In genomic region chr19:38223905-38224684, GRCm38 (mm10) we compare ENCODE assay signal across 8 mouse cellular contexts. TPM values are rescaled to one million over a fixed set of nuclear protein-coding genes. Genes with fewer than 3 reads are reported as not detected.
A peak's percentile ranks its signal among the peaks of the same experiment; 100 is the strongest.
DNase-seq lines count a peak whose midpoint lies in the region; ATAC-seq lines count a peak whose summit lies in the region.

TSS of gene Fra10ac1 (minus strand) at chr19:38224156.

- H3K4me3 ChIP-seq in heart, embryonic 13.5 days: peak within 1 kb of the TSS; percentile 86
- H3K4me3 ChIP-seq in liver, embryonic 13.5 days (replicated peaks): peak within 1 kb of the TSS; percentile 80
- peak within 1 kb of the TSS; percentile 72 for H3K4me3 ChIP-seq in stomach, embryonic 16.5 days (replicated peaks; ENCODE audit: low read length)

- peak within 1 kb of the TSS; percentile 89 for H3K27ac ChIP-seq in heart, embryonic 13.5 days (replicated peaks)
- peak within 1 kb of the TSS; percentile 66 for H3K27ac ChIP-seq in liver, embryonic 13.5 days
- H3K27ac ChIP-seq in stomach, embryonic 16.5 days (ENCODE audit: low read length): peak within 1 kb of the TSS; percentile 86

- DNase-seq in CD4-positive helper T cell, adult 2 months (ENCODE audit: low read depth, low spot score): peak; percentile 91
- peak; percentile 83 for DNase-seq in brain, embryonic 18.5 days (ENCODE audit: low read depth, low spot score)
- DNase-seq in kidney, postnatal 10 days: peak; percentile 94
- peak; percentile 73 for DNase-seq in liver, embryonic 13.5 days
- DNase-seq in neural tube, embryonic 10.5 days (ENCODE audit: extremely low spot score, low spot score): peak; percentile 94

- H3K4me2 ChIP-seq in heart, embryonic 13.5 days: peak within 1 kb of the TSS; percentile 81
- peak within 1 kb of the TSS; percentile 76 for H3K4me2 ChIP-seq in liver, embryonic 13.5 days
- H3K4me2 ChIP-seq in stomach, embryonic 16.5 days (ENCODE audit: low read depth, low read length): peak within 1 kb of the TSS; percentile 80

- H3K9ac ChIP-seq in heart, embryonic 13.5 days: peak within 1 kb of the TSS; percentile 86
- peak within 1 kb of the TSS; percentile 79 for H3K9ac ChIP-seq in liver, embryonic 13.5 days
- peak within 1 kb of the TSS; percentile 79 for H3K9ac ChIP-seq in stomach, embryonic 16.5 days (ENCODE audit: low read length)

- no peaks in the 10 kb centered on the region for H3K9me3 ChIP-seq in heart, embryonic 13.5 days
- H3K9me3 ChIP-seq in liver, embryonic 13.5 days (replicated peaks): no peaks in the 10 kb centered on the region
- 0 out of 2 replicates have a peak, but pooled peaks cover 3% of the 10 kb centered on the region for H3K9me3 ChIP-seq in stomach, embryonic 16.5 days (replicated peaks; ENCODE audit: control insufficient read depth, low read length)

- H3K36me3 ChIP-seq in heart, embryonic 13.5 days: peaks cover 5% of the 10 kb centered on the region
- H3K36me3 ChIP-seq in liver, embryonic 13.5 days: no peaks in the 10 kb centered on the region
- no peaks in the 10 kb centered on the region for H3K36me3 ChIP-seq in stomach, embryonic 16.5 days (ENCODE audit: control insufficient read depth, insufficient read depth, low read length)

- H3K27me3 ChIP-seq in heart, embryonic 13.5 days (replicated peaks): no peaks in the 10 kb centered on the region
- H3K27me3 ChIP-seq in liver, embryonic 13.5 days: no peaks in the 10 kb centered on the region
- H3K27me3 ChIP-seq in stomach, embryonic 16.5 days (ENCODE audit: control insufficient read depth, insufficient read depth, low read length): no peaks in the 10 kb centered on the region

- ATAC-seq in erythroid progenitor cell, adult 5-6 weeks (replicated peaks; ENCODE audit: low FRiP score, poor library complexity, severe bottlenecking): peak; percentile 90
- ATAC-seq in heart, embryonic 13.5 days (ENCODE audit: extremely low read depth, insufficient number of reproducible peaks, low FRiP score, low TSS enrichment): peak; percentile 85
- ATAC-seq in liver, embryonic 13.5 days (ENCODE audit: low read depth): peak; percentile 95
- peak; percentile 97 for ATAC-seq in stomach, embryonic 16.5 days (ENCODE audit: insufficient read depth, low FRiP score)

- 0% methylated on average over 49 of the region's 49 CpGs for WGBS in heart, embryonic 13.5 days
- WGBS in liver, embryonic 13.5 days (ENCODE audit: insufficient replicate concordance): under 1% methylated on average over 49 of the region's 49 CpGs
- WGBS in stomach, embryonic 16.5 days: under 1% methylated on average over 49 of the region's 49 CpGs

- peaks cover 14% of the 10 kb centered on the region for H3K4me1 ChIP-seq in heart, embryonic 13.5 days
- H3K4me1 ChIP-seq in liver, embryonic 13.5 days (replicated peaks): peaks cover 17% of the 10 kb centered on the region
- H3K4me1 ChIP-seq in stomach, embryonic 16.5 days (ENCODE audit: control insufficient read depth, insufficient read depth, low read length): peaks cover 5% of the 10 kb centered on the region

RNA-seq across cellular contexts. Expression of gene Fra10ac1, which starts in this region (rescaled TPM):
- 1.8 and 2.1 TPM in 2 replicates for total RNA-seq in erythroid progenitor cell, adult 5-6 weeks (2015; ENCODE audit: low replicate concordance)
- total RNA-seq in erythroid progenitor cell, adult 5-6 weeks (2017; ENCODE audit: low replicate concordance): 6.1 and 9.5 TPM in 2 replicates
- 24.4 and 27.5 TPM in 2 replicates for polyA plus RNA-seq in heart, embryonic 13.5 days (2015; fragmentation: Nextera tagmentation; extraction: Ambion mirVana)
- polyA plus RNA-seq in liver, embryonic 13.5 days (2015; fragmentation: Nextera tagmentation; extraction: Ambion mirVana): 17.5 and 22.9 TPM in 2 replicates
- 32.4 and 35.4 TPM in 2 replicates for polyA plus RNA-seq in stomach, embryonic 16.5 days (2015; fragmentation: Nextera tagmentation; extraction: Ambion mirVana)

Comparison
In these comparisons a context has a peak if more than half of its experiments do, and no peak if none do; other contexts are left out.
1. Peak in every context shown above with its lines: DNase-seq, ATAC-seq, H3K4me3 ChIP-seq and H3K27ac ChIP-seq.